Mouse (Mus musculus) bone marrow macrophage, adult 2 months (primary cell): ENCODE data around the gene Lrrtm1. TPM values are rescaled to one million over a fixed set of nuclear protein-coding genes. Genes with fewer than 3 reads are reported as not detected.

Experiments used
- H3K27ac ChIP-seq: 2 replicates; pipeline ENCODE4 v1.5.1; 2012; ENCODE audit warnings: low read depth, low read length; ENCODE audit not compliant: insufficient read depth
- H3K4me1 ChIP-seq: 2 replicates; pipeline ENCODE4 v1.6.1; 2012; ENCODE audit warnings: low read length; ENCODE audit not compliant: control insufficient read depth, insufficient read depth
- H3K4me3 ChIP-seq: 2 replicates; pipeline ENCODE4 v1.5.1; 2012; ENCODE audit warnings: mild to moderate bottlenecking, low read length, moderate library complexity; ENCODE audit not compliant: insufficient read depth
- CTCF ChIP-seq: IDR thresholded peaks from 2 replicates; pipeline ENCODE4 v1.5.1; 2012; ENCODE audit warnings: low read depth, mild to moderate bottlenecking, low read length, moderate library complexity
- POLR2A ChIP-seq: IDR thresholded peaks from 2 replicates; pipeline ENCODE4 v1.6.1; 2012; ENCODE audit warnings: mild to moderate bottlenecking, low read depth, low read length, borderline replicate concordance
- polyA plus RNA-seq: library from polyadenylated mRNA; stranded (reverse); fragments of >200 nt; gene quantifications from 2 replicates; pipeline ENCODE4 v1.2.4, GENCODE M21; 2012; ENCODE audit not compliant: missing spikeins, insufficient read depth, insufficient read length

Gene Lrrtm1
- polyA plus RNA-seq, 1 experiment, result not detected

DNA sequence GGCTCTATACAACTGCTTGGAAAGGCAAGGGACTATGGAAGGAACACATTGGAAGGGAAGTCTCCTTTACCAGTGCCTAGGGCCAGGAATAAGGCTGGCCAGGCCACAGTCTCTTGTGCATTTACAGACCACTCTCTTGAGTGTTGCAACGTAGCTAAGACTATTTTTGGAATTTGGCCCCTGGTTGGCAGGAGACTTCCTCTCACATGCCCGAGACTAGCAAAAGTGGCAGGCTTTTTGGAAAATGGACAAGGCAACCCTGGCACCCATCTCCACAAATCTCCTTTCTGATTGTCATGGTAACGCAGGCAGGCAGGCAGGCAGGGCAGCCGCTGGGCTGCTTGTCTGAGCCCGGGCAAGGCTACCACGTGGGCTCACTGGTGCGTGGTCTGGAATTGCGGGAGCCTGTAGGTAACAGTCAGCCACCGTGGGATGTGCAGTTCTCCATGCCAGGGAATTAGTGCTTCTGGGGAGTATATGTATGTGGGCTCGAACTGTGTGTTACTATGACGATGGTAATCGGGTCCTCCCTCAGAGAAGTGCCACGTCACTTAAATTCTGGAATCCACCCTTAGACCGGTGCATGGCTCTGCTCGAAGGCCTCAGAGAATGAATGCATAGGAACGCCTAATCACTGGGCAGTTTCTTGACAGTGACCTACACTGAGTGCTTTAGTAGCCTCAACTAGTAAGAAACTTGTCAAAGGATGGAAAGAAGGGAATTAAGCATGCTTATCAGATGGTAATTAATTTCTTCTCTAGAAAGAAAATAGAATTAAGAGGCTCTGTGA lies 19.4 kb upstream of the Lrrtm1 start:
- Histone ChIP-seq H3K4me1 (no peaks in the 10 kb centered on the region), H3K27ac (no peak overlapping the region), H3K4me3 (no peak overlapping the region)
- TF ChIP-seq CTCF, result no peak
- TF ChIP-seq POLR2A, result no peak

DNA sequence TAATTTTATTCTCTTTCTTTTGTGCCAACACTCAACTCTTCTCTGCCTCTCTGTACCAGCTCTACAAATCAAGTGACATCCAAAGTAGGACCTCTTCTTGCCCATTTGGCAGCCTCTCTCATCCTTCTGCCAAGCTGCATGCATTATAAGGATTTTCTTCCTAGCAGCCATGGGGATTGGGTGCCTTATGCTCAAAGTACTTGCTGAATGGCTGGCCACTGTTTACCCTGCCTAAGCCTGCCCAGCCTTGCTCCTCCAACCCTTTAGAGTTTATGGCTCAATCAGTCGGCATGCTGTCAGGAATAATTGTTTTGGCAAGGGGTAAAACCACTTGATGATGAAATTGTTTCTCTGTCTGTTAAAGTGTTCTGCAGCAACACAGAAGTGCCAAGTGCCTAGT lies 2.1 kb upstream of the Lrrtm1 start:
- Histone ChIP-seq H3K4me1 (no peaks in the 10 kb centered on the region), H3K4me3 (no peak overlapping the region), H3K27ac (no peak overlapping the region)
- no peak for TF ChIP-seq POLR2A

DNA sequence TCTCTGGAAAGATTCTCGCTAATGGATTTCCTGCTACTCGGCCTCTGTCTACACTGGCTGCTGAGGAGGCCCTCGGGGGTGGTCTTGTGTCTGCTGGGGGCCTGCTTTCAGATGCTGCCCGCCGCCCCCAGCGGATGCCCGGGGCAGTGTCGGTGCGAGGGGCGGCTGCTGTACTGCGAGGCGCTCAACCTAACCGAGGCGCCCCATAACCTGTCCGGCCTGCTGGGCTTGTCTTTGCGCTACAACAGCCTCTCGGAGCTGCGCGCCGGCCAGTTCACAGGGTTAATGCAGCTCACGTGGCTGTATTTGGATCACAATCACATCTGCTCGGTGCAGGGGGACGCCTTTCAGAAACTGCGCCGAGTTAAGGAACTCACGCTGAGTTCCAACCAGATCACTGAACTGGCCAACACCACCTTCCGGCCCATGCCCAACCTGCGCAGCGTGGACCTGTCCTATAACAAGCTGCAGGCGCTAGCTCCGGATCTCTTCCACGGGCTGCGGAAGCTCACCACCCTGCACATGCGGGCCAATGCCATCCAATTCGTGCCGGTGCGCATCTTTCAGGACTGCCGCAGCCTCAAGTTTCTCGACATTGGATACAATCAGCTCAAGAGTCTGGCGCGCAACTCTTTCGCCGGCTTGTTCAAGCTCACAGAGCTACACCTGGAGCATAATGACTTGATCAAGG lies 1.2 kb downstream of the Lrrtm1 start:
- no peak overlapping the region for H3K4me3 ChIP-seq
- TF ChIP-seq CTCF (no peak), POLR2A (no peak)
- no peak overlapping the region for H3K27ac ChIP-seq
- no peaks in the 10 kb centered on the region for H3K4me1 ChIP-seq

DNA sequence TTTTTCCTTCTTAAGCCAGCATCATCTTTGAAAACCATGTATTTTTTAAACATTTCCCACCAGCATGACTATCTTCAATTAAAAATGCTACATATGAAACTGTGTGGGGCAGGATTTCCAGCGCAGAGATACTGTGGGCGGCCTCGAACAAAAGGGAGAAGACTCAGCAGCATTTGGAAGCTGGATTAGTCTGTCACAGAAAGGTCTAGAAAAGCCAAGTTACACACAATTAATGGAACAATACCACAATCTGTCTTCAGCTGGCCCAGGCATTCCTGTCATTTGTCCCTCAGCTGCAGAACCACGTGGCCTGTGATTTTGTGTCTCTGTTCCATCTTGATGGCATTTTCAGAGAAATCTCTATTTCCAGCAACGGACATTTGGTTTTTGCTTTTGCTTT lies 11.0 kb downstream of the Lrrtm1 start:
- Histone ChIP-seq H3K27ac (no peak overlapping the region), H3K4me3 (no peak overlapping the region), H3K4me1 (no peaks in the 10 kb centered on the region)
- TF ChIP-seq CTCF, result no peak
- TF ChIP-seq POLR2A, result no peak

DNA sequence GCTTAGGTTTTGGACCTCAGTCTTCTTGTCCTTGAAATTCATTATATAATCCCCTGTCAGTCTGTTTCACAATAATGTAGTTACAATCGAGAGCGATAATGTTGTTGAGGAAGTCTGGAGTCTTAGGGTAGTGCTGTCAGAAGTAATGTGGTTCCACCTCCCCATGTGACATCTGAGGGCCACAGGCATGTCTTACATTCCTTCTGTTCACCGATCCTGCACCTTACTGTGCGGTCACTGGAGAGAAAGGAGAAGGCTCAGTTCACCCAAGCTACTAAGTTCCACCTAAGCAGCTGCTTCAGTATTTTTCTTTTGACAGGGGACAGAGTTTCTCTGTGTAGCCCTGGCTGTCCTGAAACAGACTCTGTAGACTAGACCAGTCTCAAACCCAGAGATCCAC lies 13.9 kb downstream of the Lrrtm1 start:
- TF ChIP-seq CTCF (no peak), POLR2A (no peak)
- no peak overlapping the region for H3K4me3 ChIP-seq
- no peaks in the 10 kb centered on the region for H3K4me1 ChIP-seq
- H3K27ac ChIP-seq, result no peak overlapping the region

DNA sequence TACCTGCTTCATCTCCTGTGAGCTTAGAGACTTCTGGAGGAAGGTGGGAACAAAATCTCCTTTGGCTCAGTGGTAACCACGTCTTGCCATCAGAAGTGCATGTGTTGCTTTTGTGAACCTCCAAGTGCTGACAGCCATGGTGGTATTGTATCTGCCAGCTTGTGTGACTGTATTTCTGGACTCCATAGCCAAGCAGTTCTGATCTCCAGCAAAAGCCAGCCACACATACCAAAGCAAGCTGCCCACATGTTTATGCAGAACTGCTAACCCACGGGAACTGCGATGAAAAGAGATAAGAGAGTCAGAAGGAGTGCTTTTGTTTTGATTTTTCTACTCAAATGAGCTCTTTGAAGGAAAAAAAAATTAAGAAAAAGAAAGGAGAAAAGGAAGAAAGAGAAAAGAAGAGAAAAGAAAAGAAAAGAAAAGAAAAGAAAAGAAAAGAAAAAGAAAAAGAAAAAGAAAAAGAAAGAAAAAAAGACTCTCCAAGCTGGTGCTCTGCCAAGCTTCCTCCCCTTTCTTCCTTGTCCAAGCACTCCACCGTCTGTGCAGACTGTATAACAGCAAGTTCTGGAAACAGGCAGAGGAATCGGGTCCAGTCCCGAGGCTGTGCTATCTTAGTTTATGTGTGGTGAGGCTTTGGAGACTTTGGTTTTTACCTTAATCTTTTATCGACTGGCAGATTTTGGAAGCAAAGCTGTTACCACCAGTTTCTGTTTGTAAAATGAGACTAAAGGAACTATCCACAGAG lies 15.0 kb downstream of the Lrrtm1 start:
- H3K4me1 ChIP-seq, result no peaks in the 10 kb centered on the region
- no peak overlapping the region for H3K27ac ChIP-seq
- TF ChIP-seq POLR2A (no peak), CTCF (no peak)
- no peak overlapping the region for H3K4me3 ChIP-seq

DNA sequence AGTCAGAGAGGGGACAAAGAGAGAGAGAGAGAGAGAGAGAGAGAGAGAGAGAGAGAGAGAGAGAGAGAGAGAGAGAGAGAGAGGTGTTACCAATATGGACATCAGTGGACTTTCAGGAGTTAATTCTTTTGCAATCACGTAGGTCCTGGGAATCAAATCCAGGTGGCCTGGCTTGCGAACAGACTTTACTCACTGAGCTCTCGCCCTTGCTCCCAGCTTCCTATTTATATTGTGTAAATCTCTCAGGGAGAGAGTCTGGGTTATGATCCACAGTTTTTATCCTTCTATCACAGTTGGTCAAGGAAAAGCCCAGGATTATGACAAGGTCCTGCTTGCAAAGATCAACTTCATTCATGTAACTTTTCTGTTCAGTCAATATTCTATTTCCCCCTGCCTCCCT lies 22.7 kb downstream of the Lrrtm1 start:
- Histone ChIP-seq H3K27ac (no peak overlapping the region), H3K4me3 (no peak overlapping the region), H3K4me1 (no peaks in the 10 kb centered on the region)
- TF ChIP-seq POLR2A (no peak), CTCF (no peak)

DNA sequence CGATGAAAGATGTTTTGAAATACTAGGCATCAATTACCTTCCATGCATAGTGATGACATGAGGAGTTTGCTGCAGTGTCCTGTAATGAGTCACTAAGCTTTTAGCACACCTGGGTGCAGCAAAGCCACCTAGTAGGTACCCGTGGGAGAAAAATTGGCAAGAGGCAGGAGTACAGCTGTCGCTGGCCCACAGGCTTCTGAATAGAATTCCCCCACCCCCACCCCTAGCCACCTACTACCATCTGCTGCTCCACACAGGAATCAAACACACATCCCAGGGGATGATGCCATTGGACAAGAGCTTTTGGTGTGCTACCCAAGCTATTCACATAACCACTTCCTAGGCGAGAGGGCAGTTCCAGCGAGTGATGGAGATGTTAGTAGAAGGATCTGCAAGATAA lies 36.3 kb downstream of the Lrrtm1 start:
- Histone ChIP-seq H3K4me1 (no peaks in the 10 kb centered on the region), H3K27ac (no peak overlapping the region), H3K4me3 (no peak overlapping the region)
- TF ChIP-seq POLR2A (no peak), CTCF (no peak)

DNA sequence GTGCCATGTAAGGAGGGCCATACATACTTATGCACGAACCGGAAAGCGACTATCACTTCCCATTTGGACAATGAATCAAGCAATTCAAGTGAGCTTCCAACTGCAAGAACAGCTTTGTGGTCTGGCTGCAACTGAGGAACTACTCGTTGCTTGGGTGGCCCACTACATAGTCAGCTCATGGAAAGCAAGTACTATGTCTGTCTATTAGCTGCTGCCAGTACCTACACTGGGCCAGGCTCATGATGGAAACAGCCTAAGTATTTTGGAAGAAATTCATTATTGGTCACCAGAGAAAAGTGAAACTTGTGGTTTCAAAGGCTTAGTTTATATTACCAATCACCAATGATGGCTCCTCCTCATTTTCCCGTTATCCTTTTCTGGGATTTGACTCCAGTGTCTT lies 43.8 kb downstream of the Lrrtm1 start:
- TF ChIP-seq CTCF (no peak), POLR2A (no peak)
- Histone ChIP-seq H3K27ac (no peak overlapping the region), H3K4me3 (no peak overlapping the region), H3K4me1 (no peaks in the 10 kb centered on the region)

DNA sequence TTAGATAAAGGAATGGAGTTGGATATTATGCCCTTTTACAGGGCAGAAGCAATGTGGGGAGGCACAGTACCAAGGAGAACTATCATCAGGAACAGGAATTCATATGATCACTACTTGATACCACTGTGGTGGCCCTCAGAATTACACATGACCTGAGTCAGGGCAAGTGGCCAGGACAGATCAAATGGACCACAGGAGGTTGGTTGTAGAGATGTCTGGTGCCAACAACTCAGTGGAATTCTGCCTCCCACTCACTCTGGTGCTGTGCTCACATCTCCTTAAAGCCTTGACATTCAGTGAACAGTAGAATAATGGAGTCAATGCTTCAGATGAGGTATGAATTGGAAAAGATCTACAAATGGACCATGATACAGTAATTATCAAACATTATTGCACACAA lies 45.9 kb downstream of the Lrrtm1 start:
- Histone ChIP-seq H3K4me3 (no peak overlapping the region), H3K4me1 (no peaks in the 10 kb centered on the region), H3K27ac (no peak overlapping the region)
- TF ChIP-seq CTCF, result no peak
- no peak for TF ChIP-seq POLR2A
